Mouse (Mus musculus) small intestine, adult 2 months (tissue): ENCODE measurements around the gene Elmo1.

Source experiments
- CTCF ChIP-seq: fragments of 200-500 bp; IDR thresholded peaks from 2 replicates; pipeline ENCODE4 v1.5.1; 2012; ENCODE audit warnings: low read depth, mild to moderate bottlenecking, control low read depth, inconsistent platforms, low read length, moderate library complexity, mixed read lengths; ENCODE audit not compliant: insufficient replicate concordance, insufficient read length; ENCODE audit errors: extremely low read depth
- POLR2A ChIP-seq: fragments of 200-500 bp; IDR thresholded peaks from 2 replicates; pipeline ENCODE4 v1.6.1; 2012; ENCODE audit warnings: low read depth, mild to moderate bottlenecking, control low read depth, inconsistent platforms, low read length, moderate library complexity

DNA sequence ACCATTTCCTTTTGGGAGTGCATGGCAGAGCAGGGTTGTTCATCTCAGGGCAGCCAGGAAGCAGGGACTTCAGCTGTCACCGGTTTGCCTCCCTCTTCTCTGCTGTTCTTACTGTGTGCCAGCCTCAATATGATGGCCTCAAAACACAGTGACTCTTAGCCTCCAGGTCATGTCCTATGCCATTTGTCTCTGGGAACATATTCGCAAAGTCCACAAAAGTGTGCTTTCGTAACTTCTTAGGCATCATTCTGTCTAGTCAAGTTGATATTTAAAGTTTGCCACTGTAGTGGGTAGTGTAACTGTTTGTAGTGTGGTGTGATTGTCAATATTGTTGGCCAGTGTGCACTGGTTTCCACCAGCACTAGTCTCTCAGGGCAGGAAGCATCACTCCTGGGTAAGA is 40.3 kb downstream of the Elmo1 start:
- TF ChIP-seq CTCF (no peak), POLR2A (no peak)
